Mouse (Mus musculus) CD8-positive naive resting alpha-beta T cell, adult 2 months (primary cell): ENCODE measurements around the gene Dlgap5.
"Not testable (repeated sequence)": the region's sequence is repeated elsewhere in the genome, so short reads cannot be mapped to it uniquely, and the experiment has no call there.

Experiments used
- DNase-seq, 2 experiments: peaks; one replicate each; pipeline ENCODE4 v3.0.0; 2022; ENCODE audit warnings: low read depth in 2 of 2, low spot score in 2 of 2

The Dlgap5 gene

DNA sequence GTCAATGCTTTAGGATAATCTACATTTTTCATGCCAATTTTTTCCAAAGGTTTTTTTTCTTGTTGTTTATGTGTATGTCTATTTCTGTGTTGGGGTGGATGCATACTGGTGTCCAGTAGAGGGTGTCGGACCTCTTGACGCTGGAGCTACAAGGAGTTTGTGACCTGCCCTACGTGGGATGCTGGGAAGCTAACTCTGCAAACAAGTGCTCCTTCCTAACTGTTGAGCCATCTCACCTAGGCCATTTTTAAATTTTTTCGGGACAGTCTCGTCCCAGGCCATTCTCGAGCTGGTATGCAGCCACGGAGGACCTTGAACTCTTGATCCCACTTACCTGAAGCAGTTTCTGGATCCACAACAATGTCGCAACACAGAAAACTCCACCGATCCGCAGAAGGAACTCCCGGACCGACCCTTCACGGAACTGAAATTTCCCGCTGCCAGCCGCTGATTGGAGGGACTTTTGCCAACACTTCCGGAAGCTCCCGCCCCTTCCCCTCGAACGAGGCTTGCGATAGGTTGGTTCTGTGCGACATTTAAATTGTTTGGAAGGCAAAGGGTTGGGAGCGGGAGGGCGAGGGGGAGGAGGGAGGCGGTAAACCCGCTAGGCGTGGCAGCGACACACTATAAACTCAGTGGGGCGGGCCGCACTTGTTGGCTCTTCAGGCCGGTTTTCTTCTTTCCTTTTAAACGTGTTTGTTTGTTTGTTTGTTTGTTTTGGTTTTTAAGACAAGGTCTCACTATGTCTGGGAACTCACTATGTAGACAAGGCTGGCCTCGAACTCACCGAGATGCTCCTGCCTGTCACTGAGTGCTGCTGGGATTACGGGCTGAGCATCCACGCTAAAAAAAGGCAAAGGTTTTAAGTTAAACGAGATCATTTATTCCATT is at the start of gene Dlgap5:
Gene Dlgap5 (minus strand): TSS at position 633 of the 891 bp plus-strand sequence.
- peak; percentile 79 to 89 for DNase-seq

DNA sequence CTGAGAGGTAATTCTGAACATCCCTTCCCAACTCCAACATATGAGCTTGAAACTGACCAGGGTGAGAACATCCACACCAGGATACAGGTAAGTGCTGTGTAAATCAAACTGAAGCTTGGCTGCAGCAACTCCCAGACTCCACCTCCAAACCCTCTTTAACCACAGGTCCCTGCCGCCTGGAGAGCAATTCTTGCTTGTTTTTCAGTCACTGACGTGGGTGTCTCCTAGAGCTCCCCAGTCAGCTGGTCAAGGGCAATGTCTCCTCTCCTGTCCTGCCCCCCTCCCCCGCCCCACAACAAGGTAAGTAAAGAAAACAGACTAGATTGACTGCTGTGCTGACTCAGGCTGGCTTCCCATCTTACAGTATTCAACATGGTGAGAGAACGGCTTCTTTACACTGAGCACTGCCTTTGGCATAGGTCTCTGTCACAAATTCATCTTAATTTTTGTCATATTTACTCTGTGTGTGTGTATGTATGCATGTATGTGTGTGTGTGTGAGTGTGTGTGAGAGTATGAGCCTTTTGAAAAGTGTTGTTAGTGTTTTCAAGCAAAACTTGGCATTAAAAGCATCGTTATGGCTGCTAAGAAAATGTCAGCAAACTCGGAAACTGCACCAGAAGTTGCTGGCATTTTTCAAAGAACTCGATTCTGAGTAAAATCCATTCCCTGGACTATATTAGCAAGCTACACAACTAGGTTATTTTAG is 47.4 kb upstream of the Dlgap5 start:
- no peak for DNase-seq

DNA sequence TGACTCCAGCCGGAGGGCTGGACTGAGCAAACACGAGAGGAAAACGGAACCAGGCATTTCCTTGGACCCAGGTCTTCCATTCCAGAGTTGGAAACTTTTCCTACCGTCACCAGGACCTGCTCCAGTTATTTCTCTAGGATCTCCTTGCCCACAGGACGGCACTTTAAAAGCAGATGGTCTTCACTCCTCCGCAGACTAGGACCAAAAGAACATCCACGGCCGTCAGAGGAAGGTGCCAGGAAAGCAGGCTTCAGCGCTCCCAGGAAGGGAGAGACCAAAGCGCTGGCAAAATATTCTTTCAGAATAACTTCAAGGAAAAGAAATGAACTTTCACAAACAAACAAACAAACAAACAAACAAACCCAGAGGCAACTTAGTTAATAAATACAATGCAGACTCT is 46.2 kb upstream of the Dlgap5 start:
- no peak for DNase-seq

- DNase-seq, result no peak
These were observed 44.8 kb upstream of the Dlgap5 start for GRCm38 (mm10) chr14:47462877-47463460.

DNA sequence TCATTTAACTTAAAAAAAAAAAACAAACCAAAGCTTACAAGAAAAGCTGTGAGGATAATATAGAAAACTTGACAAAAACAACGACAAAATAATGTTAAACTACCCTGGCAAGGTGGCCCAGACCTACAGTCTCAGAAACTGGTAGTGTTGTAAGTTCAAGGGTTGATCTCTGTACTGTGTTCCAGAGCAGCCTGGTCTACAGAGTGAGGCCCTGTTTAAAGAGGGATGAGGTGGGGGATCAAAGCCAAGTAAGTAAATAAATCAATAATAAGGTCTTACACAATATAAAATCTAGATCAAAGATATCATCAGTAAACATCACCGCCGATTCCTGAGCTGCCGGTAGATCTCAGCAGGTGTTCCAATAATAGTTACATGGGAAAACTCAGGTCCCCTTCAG is 44.2 kb upstream of the Dlgap5 start:
- no peak for DNase-seq

DNA sequence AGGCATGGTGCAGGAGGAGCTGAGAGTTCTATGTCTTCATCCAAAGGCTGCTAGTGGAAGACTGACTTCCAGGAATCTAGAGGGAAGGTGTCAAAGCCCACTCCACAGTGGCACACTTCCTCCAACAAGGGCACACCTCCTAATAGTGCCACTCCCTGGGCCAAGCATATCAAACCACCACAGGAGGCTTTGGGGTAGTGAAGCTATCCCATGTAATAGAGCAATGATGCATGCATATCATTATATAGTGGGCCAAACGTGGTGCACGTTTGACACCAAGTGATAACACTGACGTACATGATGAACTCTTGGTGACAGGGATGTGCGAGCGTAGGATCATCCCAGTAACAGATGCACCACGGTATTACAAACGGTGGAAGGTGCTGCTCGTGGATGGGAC is 43.8 kb upstream of the Dlgap5 start:
- DNase-seq, result no peak

DNA sequence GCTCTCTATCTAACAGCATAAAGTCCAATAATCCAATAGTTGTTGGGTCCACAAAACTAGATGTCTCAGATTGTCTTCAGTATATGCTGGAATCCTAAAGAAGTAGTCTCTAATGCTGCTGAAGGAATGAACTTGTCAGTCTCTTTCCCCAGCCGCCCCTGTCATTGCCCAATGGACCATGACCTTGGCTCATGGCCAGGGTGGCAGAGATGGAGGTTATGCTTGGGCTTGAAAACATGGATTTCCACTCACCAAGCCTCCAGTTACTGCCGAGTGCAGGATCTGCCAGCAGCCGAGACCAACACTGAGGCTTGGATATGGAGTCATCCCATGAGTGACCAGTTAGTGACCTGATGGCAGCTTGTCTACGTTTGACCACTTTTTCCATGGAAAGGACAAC is 41.3 kb upstream of the Dlgap5 start:
- DNase-seq, result no peak

GRCm38 (mm10) chr14:47450121-47450520 is 31.9 kb upstream of the Dlgap5 start, which contains the start of gene Fbxo34:
TSS of gene Fbxo34 (plus strand) at chr14:47450421.
- DNase-seq, result not testable (repeated sequence)

DNA sequence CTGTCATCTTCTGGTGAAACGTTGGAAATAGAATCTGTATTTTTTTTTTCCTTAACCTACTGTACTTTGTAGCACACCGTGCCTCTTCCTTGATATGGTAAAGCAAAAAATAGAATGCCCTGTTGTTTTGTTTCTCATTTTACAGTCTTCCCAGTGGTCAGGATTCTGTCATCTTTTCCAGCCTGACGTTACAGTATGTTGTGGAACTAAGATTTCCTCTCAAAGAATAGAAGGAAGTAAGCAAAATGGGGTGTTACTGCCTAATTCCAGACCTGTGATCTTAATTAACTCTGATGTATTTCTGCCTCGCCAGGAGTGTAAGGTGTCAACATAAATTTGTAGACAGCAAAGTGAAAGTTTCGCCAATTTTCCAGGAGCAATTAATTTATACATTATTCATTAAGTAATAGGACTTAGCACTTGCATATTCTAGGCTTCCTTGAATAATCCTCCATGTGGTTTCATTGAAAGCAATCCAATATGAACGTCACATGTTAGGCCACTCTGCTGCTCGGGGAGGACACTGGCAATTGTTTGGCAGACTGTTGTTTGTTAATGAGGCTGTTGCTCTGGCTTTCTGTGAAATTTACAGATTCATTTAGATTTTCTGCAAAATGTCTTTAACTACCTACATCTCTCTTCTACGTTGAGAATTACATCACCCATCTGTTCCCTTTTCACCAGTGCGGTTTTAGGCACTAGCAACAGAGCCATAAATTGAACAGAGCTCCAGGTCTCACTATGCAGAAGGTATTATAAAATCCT is 27.3 kb upstream of the Dlgap5 start:
- no peak for DNase-seq

DNA sequence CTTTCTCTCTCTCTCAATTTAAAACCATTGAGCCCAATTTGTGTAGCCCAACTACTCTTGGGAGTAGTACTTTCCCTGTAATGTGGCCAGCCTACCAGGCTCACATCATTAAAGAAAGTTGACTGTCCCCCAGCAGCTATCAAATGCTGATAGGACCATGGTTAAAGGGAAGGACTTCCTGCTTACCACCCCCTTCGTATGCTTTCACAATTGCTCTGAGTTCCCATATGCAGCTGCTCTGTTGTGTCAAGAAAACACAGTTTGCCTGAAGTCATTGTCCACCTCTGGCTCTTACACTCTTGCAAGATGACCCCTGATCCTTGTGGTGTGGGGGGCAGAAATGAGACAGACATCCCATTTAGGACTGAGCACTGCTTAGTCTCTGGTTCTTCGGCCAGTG is 26.7 kb upstream of the Dlgap5 start:
- DNase-seq, result no peak

DNA sequence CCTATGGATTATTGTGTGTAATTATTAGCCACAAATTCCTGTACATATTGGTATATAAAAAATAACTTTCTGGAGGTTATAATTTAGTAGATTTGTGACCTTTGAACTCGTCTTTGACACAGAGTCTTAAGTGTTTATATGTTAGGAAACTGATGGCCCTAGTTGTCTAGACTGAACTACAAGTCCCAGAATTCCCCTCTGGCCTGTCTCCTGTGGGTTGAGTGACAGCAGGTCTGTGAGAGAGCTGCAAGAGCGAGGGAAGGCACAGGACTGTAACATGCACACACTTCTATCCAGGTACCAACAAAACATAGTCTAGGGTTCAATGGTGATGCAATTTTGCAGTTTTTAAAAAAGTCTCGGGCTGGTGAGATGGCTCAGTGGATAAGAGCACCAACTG is 20.7 kb upstream of the Dlgap5 start:
- no peak for DNase-seq

- no peak for DNase-seq
These were observed 14.8 kb upstream of the Dlgap5 start for GRCm38 (mm10) chr14:47432987-47433386.

DNA sequence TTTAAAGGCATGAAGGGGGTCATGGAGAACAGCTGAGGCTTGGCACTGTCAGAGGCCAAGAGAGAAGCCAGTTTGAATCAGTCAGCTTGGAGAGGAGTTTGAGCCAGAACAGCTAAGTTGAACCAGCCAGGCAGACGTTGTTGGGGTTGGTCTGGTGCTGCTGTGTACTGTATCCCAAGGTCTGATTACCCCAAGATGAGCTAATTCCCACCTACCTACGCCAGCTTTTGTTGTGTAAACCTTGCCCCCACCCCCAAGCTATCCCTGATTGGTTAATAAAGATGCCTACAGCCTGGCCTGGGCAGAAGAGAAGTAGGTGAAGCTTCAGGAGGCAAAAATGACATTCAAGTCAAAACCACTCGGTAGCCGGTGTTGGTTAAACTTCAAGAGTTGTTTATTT is 4.3 kb upstream of the Dlgap5 start:
- DNase-seq, result no peak

- DNase-seq, result no peak
These were observed 3.4 kb upstream of the Dlgap5 start for GRCm38 (mm10) chr14:47421606-47422005.

GRCm38 (mm10) chr14:47419723-47420276 is 1.6 kb upstream of the Dlgap5 start:
- DNase-seq, result no peak

- DNase-seq, result no peak
These were observed 923 bp upstream of the Dlgap5 start for GRCm38 (mm10) chr14:47419034-47419625.

DNA sequence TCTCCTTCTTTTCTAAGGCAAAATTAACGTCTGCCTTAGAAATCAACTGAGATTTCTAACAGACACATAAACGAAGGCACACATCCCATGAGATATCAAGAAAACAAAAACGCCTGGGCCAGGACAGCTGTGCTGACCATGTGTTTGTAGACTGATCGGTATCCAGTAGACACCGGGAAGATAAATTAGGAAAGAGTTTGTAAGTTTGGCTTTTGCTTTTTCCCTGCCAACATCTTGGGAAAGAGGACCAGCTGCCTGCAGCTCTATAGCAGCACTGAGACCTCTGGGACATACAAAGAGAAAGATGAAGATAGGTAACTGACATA is 422 bp upstream of the Dlgap5 start:
- no peak for DNase-seq

- DNase-seq, result no peak
These were observed 861 bp downstream of the Dlgap5 start for GRCm38 (mm10) chr14:47417346-47417745.

DNA sequence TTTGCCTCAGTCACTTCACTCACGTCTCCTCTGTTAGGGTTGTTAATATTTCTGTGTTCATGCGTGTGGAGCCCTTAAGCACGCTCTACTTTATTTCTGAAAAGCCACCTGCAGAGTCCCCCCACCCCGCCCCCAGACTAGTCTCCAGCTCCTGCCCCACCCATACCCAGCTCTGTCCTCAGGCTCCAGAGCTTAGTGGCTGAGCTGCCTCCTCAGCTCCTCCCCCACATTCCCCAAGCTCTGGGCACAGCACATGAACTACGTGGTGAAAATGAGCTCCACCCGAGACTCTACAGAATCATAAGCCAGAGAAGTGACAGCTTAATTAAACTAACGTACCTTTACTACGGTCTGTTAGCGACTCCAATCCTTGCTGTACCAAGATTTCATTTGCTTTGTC is 12.2 kb downstream of the Dlgap5 start:
- no peak for DNase-seq

- DNase-seq, result no peak
These were observed 15.5 kb downstream of the Dlgap5 start for GRCm38 (mm10) chr14:47402735-47403134.
